Mouse (Mus musculus) CD4-positive, CD25-positive, alpha-beta regulatory T cell (primary cell): ENCODE results near the gene H2al3. TPM values are rescaled to one million over a fixed set of nuclear protein-coding genes. Genes with fewer than 3 reads are reported as not detected.

Experiments used
- polyA plus RNA-seq: library from polyadenylated mRNA; unstranded; fragments of 100-300 nt; shearing (Covaris generic); gene quantifications from one replicate; pipeline ENCODE4 v1.2.1, GENCODE M21; 2017

The H2al3 gene
- not detected for polyA plus RNA-seq

DNA sequence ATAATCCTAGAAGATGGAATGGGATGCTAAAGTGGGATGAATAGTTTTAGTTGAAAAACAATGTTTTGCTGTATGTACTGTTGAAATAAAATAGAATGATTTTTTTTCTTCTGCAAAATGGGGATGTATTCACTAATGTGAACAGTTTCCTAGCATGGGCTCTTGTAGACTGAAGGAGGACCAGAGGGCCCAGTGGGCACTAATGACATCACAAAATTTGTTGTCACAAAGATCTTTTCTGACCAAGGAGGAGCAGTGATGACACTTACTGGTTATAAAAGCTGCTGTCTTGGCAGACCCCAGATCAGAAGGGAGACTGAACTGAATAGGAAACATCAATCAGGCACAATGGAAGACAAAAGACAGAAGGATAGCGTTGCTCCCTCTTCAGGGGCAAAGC is at the start of gene H2al3:
Gene H2al3, plus strand, starts transcription at position 301 of the 400 bp plus-strand sequence.

DNA sequence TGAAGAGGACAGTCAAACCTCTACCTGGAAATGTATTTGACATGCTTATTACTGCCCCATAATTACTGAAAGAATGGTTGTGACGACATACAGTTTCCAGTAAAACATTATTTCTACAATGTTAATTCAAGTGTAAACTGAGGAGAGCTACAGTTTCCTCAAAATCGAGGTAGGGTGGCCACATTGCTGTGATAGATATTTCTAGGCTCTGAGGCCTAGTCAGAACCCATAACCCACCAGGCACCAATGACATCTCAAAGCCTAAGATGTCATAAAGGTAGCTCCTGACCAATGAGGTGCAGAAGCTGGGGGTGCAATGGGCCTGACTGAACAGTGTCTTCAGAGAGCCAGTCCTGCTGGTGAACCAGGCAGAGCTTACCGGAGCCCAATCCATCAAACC is 2.9 kb upstream of the H2al3 start, which contains the start of gene Hypm:
Gene Hypm, plus strand, starts transcription at position 301 of the 400 bp plus-strand sequence.

DNA sequence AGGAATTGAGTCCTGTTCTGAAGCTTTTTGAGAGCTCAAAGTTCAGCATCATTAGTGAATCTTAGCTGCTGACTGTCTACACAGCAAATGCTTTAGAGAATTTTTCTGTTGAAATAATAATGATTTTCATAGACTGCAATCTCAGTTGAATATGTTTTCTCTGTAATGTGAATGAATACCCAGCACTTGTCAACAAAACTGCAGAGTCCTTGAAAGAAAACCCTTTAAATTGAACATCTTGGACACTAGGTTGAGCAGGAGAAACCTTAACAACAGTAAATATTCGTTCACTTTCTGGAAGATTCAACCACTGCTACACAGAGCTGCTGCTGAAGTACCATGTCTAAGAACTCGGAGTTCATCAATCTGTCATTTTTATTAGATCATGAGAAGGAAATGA is 35.8 kb downstream of the H2al3 start, which contains the start of gene Sytl5:
Gene Sytl5, plus strand, starts transcription at position 301 of the 400 bp plus-strand sequence.

Other genes with a start within 250 kb of the H2al3 start
- gene Dynlt3, start 186.7 kb upstream of the H2al3 start, polyA plus RNA-seq, result 35.2 TPM
- not detected for gene Hypm, start 2.8 kb upstream of the H2al3 start, polyA plus RNA-seq
- gene Sytl5, start 35.9 kb downstream of the H2al3 start, polyA plus RNA-seq, result not detected